Mouse (Mus musculus) liver, embryonic 14.5 days (tissue): ENCODE results near the gene Slc44a1. TPM values are rescaled to one million over a fixed set of nuclear protein-coding genes. Genes with fewer than 3 reads are reported as not detected.
A peak's percentile ranks its signal among the peaks of the same experiment; 100 is the strongest.

Source experiments
- ATAC-seq: fragments of 200-750 bp; cut with Nextera tagmentation; 2 replicates; pipeline ENCODE4 v1.8.0; 2017; ENCODE audit warnings: moderate number of reproducible peaks, mild to moderate bottlenecking, moderate library complexity; ENCODE audit not compliant: insufficient read depth
- DNase-seq, 3 experiments: peaks; one replicate each; pipeline ENCODE4 v3.0.0-alpha.2; 2012 to 2013; ENCODE audit warnings: low read depth in 3 of 3, low spot score in 3 of 3
- H3K27ac ChIP-seq: fragments of 300-500 bp; sonication (generic); 2 replicates; pipeline ENCODE4 v1.5.1; 2014; ENCODE audit warnings: moderate library complexity, mild to moderate bottlenecking, control low read depth, inconsistent platforms
- H3K27me3 ChIP-seq: fragments of 300-500 bp; sonication (generic); 2 replicates; pipeline ENCODE4 v1.6.1; 2014; ENCODE audit warnings: mild to moderate bottlenecking, low read length, moderate library complexity; ENCODE audit not compliant: control insufficient read depth, insufficient read depth
- H3K36me3 ChIP-seq: fragments of 300-500 bp; sonication (generic); replicated peaks from 2 replicates; pipeline ENCODE4 v1.6.1; 2014; ENCODE audit warnings: low read depth; ENCODE audit not compliant: control insufficient read depth, insufficient read depth
- H3K4me1 ChIP-seq, 2 experiments: fragments of 200-500 bp in 1 of 2; fragments of 300-500 bp in 1 of 2; sonication (generic) in 1 of 2; replicated peaks; 2 replicates each; pipeline ENCODE4 v1.6.1; 2012 to 2014; ENCODE audit warnings: antibody characterized with exemption in 1 of 2, inconsistent platforms in 1 of 2, low read length in 1 of 2; ENCODE audit not compliant: control insufficient read depth in 2 of 2, insufficient read depth in 2 of 2
- H3K4me2 ChIP-seq: fragments of 300-500 bp; sonication (generic); 2 replicates; pipeline ENCODE4 v1.6.1; 2014; ENCODE audit warnings: low read depth, mild to moderate bottlenecking, control low read depth, moderate library complexity
- H3K4me3 ChIP-seq, 2 experiments: fragments of 200-500 bp in 1 of 2; fragments of 300-500 bp in 1 of 2; sonication (generic) in 1 of 2; 2 replicates each; pipeline ENCODE4 v1.5.1; 2012 to 2014; ENCODE audit warnings: low read depth in 2 of 2, low read length in 2 of 2, mild to moderate bottlenecking in 2 of 2, control low read depth in 1 of 2, inconsistent platforms in 1 of 2, moderate library complexity in 1 of 2; ENCODE audit not compliant: insufficient read depth in 1 of 2
- H3K9ac ChIP-seq: fragments of 300-500 bp; sonication (generic); replicated peaks from 2 replicates; pipeline ENCODE4 v1.6.1; 2014; ENCODE audit warnings: mild to moderate bottlenecking, control low read depth, moderate library complexity
- H3K9me3 ChIP-seq: fragments of 300-500 bp; sonication (generic); 2 replicates; pipeline ENCODE4 v1.6.1; 2016; ENCODE audit warnings: low read length, mixed read lengths; ENCODE audit not compliant: control insufficient read depth
- CTCF ChIP-seq: IDR thresholded peaks from 2 replicates; pipeline ENCODE4 v1.5.1; 2016; ENCODE audit warnings: antibody characterized with exemption, low read depth, control low read depth
- EP300 ChIP-seq: IDR thresholded peaks from 2 replicates; pipeline ENCODE4 v1.6.1; 2016; ENCODE audit warnings: antibody characterized with exemption, low read depth
- WGBS: fragments of 180-500 bp; shearing (Covaris S2); extraction: QIAGEN DNeasy Blood & Tissue Kit; methylation state at CpG from one replicate; pipeline ENCODE4 v1.1.7; 2014; ENCODE audit not compliant: insufficient replicate concordance; 5-methylcytosine and 5-hydroxymethylcytosine counted together
- polyA plus RNA-seq, 2 experiments: library from polyadenylated mRNA; depleted of rRNA in 1 of 2; stranded (reverse) in 1 of 2; unstranded in 1 of 2; fragments of >200 nt; fragmentation: Nextera tagmentation in 1 of 2; extraction: Ambion mirVana in 1 of 2; gene quantifications; 2 replicates each; pipeline versions ENCODE4 v1.2.1 to v1.2.3; 2012 to 2014

The Slc44a1 gene
- polyA plus RNA-seq (2012; rRNA removed) (6.2 and 7.7 TPM in 2 replicates), polyA plus RNA-seq (2014; fragmentation: Nextera tagmentation; extraction: Ambion mirVana) (12.6 and 13.1 TPM in 2 replicates)

GRCm38 (mm10) chr4:53440010-53440815 lies at the start of gene Slc44a1:
Gene Slc44a1 (plus strand): TSS chr4:53440413.
- Histone ChIP-seq H3K27me3 (peaks cover 33% of the 10 kb centered on the region), H3K4me3 (peak within 1 kb of the TSS; percentile 74 to 75), H3K4me2 (peak within 1 kb of the TSS; percentile 82), H3K4me1 (peaks cover 11 to 15% of the 10 kb centered on the region in 2 experiments), H3K36me3 (no peaks in the 10 kb centered on the region), H3K27ac (peak within 1 kb of the TSS; percentile 46), H3K9me3 (no peaks in the 10 kb centered on the region), H3K9ac (peak within 1 kb of the TSS; percentile 81)
- TF ChIP-seq CTCF: no peak
- TF ChIP-seq EP300: no peak
- ATAC-seq (peak; percentile 92), DNase-seq (peak; percentile 65 to 73 (median 70))
- under 1% methylated on average over 95 of the region's 122 CpGs for WGBS

DNA sequence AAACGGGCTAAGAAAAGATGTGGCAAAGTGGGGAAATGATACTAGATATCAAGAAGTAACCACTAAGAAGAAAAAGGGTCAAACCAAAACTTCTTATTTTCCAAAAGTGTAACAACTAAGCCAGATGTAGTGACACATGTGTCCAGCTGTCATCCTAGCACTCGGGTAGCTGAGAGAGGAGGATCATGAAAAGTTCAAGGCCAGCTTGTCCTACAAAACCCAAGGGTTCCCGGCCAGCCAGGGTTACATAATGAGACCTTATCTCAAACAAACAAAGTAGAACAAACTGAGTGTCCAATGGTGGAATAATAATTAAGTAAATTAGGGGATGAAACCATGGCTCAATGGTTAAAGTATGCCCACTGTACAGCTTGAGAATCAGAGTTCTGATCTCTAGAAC lies 45.2 kb upstream of the Slc44a1 start:
- Histone ChIP-seq H3K4me3 (no peak overlapping the region), H3K27ac (no peak overlapping the region), H3K36me3 (no peaks in the 10 kb centered on the region), H3K27me3 (no peaks in the 10 kb centered on the region), H3K9me3 (no peaks in the 10 kb centered on the region), H3K4me1 (peaks cover 0 to 6% of the 10 kb centered on the region in 2 experiments; a peak in 2 of 4 replicates), H3K9ac (no peak overlapping the region), H3K4me2 (no peak overlapping the region)
- peak in 1 of 3 experiments; percentile 13 for DNase-seq
- TF ChIP-seq CTCF (no peak), EP300 (no peak)
- peak; percentile 33; the same call in 1 of the 2 replicates for ATAC-seq
- WGBS: 47% methylated on average over 3 of the region's 3 CpGs

DNA sequence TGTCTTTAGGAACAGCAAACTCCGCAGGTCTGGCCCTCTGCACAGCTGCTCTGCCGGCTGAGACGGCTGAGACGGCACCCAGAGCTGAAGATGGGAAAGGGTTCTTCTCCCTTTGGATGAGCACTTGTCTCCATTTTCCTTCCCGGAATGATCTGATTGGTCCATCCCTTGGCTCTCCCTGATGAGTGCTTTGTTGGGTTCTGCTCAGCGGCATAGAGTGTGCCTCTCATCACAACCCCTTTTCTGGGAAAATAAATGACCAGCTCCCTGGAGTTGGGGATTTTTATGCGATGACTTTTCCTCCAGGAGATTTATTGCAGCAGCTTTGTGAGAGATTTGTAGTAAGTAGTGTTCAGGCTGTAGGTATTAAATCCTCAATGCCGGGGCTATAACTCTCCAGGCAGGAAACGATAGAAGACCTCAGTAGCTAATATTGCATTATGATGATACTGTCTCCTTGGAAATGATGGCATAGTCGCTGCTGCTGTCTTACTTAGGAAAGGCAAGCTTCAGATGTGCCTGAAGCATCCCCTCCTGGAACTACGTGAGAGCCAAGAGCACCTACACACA lies 43.5 kb upstream of the Slc44a1 start:
- TF ChIP-seq CTCF (no peak), EP300 (no peak)
- DNase-seq: no peak
- 70% methylated on average over 11 of the region's 11 CpGs for WGBS
- Histone ChIP-seq H3K36me3 (no peaks in the 10 kb centered on the region), H3K27ac (no peak overlapping the region), H3K9me3 (no peaks in the 10 kb centered on the region), H3K4me1 (peaks cover 0 to 6% of the 10 kb centered on the region in 2 experiments; a peak in 2 of 4 replicates), H3K9ac (no peak overlapping the region), H3K4me2 (no peak overlapping the region), H3K4me3 (no peak overlapping the region), H3K27me3 (no peaks in the 10 kb centered on the region)
- no peak for ATAC-seq

DNA sequence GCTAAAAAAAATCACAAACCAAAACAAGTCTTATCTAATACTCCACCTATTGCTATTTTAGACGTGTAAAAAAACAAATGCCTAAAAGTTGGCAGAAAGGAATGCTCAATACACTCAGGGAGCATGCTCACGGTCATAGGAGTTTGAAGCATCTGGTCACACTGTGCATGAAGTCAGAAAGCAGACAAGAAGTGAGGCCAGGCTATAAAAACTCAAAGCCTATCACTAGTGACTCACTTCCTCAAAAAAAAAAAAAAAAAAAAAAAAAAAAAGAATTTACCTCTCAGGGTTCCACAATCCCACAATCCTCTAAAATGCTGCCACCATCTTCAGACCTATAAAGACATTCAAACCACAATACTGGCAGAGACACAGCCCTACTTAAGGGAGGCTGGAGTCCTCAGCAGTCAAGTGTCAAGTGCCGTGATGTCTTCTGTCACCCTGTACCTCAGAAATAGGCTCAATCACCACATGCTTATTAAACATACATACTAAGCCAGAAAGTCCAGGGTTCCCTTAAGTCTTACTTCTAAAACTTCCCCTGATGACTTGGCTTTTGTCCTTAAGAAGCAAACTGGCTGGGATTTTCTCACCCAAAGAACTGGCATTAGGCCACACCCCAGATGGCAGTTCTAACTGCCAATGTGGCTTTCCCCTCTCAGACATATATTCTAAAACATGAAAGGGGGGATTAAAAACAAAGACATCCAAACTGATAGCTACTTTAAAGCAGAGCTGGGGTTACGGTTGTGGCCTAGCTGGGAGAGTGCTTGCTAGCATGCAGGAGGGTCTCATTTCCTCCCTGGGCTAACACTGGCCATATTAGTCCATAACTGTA lies 42.7 kb upstream of the Slc44a1 start:
- no peaks in the 10 kb centered on the region for H3K9me3 ChIP-seq
- H3K27me3 ChIP-seq: no peaks in the 10 kb centered on the region
- 58% methylated on average over 4 of the region's 4 CpGs for WGBS
- no peak overlapping the region for H3K27ac ChIP-seq
- H3K4me3 ChIP-seq: no peak overlapping the region
- H3K9ac ChIP-seq: no peak overlapping the region
- H3K4me1 ChIP-seq: peaks cover 0 to 6% of the 10 kb centered on the region in 2 experiments; a peak in 2 of 4 replicates
- DNase-seq (no peak), ATAC-seq (no peak)
- no peaks in the 10 kb centered on the region for H3K36me3 ChIP-seq
- TF ChIP-seq EP300 (no peak), CTCF (no peak)
- H3K4me2 ChIP-seq: no peak overlapping the region
